Mouse (Mus musculus): ENCODE data around the gene 1810024B03Rik. TPM values are rescaled to one million over a fixed set of nuclear protein-coding genes. Genes with fewer than 3 reads are reported as not detected.

Gene 1810024B03Rik
- total RNA-seq, 2 experiments from 2014 or later = 0.66 to 0.94 TPM

DNA sequence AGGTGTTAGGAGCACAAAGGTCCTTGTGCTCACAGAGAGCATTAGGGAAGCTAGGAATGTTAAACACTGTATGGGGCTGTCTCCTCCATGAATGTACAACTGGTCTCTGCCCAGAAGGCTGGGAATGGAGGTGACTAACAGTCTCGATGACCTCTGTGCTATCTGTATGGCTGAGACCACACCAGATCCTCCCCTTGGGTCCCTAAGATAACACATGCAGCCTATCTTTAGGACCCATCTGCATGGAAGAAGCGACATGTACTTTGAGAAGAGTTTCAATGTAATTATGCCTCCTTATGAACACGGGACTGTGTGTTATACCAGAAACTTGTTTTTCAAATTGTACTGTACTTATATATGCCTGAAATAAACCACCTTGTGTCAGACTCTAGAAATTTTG, 62.4 kb downstream of the 1810024B03Rik start:
- no peak for TF ChIP-seq CTCF (IDR thresholded peaks at IDR 0.05)
- DNase-seq (ENCODE audit: extremely low spot score in 1 of 2, low spot score in 2 of 2) = no peak
- H3K27ac ChIP-seq = no peak overlapping the region
- intact Hi-C loops (cut with DNase I) = no loop called here
- no peak overlapping the region for H3K4me3 ChIP-seq

DNA sequence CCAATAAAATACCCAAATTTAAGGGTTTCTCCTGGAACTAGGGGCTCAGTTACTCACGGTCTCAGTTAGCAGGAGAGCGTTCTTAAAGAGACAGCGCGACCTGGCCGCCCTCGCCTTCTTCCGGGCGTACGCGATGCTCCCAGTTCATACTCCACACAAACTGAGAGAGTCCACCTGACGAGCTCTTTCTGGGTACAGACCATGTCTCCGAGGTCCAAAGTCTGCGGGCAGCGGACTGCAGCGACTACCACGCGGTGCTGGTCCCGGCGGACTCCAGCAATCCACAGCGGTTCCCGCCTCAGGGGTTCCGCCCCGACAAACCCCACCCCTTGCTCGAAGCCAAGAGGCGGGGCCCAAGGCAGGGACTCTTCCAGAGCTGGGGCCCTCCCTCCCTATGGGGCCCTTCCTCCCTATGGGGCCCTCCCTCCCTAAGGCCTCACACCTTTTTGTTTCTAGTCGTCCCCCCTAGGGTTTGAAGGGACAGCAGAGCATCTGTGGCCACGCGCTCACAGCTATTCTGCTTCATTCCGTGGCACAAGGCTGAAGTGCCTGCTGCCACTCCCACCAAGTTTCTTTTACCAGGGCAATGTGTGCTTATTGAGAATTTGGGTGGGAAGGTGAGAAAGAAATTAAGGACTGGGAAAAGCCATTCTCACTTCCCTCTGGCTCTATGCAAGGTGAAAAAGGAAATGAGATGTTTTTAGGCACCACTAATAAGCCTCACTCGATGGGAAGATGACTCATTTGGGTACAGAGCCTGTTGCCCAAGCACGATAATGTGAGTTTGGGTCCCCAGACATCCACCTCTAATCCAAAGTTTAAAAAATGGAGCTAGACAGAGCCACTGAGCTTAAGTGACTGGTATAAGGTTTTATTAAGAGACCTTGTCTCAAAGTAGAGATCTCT, 64.7 kb downstream of the 1810024B03Rik start, which contains the start of gene Itpripl1:
Gene Itpripl1, minus strand, starts transcription at position 285 of the 906 bp plus-strand sequence.
- peak; percentile 24 to 38 for DNase-seq (ENCODE audit: extremely low spot score in 1 of 2, low spot score in 2 of 2)
- no peak within 1 kb of the TSS for H3K27ac ChIP-seq
- TF ChIP-seq CTCF (IDR thresholded peaks at IDR 0.05) = no peak
- H3K4me3 ChIP-seq = peak within 1 kb of the TSS; percentile 63
- intact Hi-C loops (cut with DNase I) = no loop called here

DNA sequence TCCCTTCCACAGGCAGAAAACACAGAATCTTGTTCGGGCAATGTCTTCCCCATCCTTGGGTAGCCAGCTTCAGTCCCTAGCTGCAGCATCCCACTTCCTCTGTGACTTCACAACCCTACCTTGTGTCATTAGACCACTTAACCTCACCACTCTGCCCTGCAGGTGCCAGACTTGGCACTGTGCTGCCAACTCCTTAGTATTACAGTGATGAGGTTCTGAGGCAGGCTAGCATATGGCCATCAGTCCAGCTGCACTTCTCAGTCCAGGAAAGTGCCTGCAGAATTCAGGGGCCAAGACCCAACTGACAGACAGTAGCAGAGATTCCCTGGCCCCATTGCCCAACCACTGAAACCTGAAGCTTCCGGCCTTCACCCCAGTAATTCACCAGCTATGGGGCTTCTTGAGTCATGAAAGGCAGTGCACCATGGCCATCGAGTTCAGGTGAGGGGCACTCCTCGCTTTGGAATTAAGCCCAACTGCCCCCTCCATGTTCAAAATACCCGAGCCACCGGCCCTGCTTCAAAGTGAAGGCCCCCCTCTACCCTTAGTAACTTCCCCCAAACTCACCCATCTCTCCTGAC, 65.4 kb downstream of the 1810024B03Rik start:
- DNase-seq (ENCODE audit: extremely low spot score in 1 of 2, low spot score in 2 of 2) = no peak
- intact Hi-C loops (cut with DNase I) = no loop called here
- peak overlapping the region; percentile 63 for H3K4me3 ChIP-seq
- TF ChIP-seq CTCF (IDR thresholded peaks at IDR 0.05) = no peak
- H3K27ac ChIP-seq = no peak overlapping the region

DNA sequence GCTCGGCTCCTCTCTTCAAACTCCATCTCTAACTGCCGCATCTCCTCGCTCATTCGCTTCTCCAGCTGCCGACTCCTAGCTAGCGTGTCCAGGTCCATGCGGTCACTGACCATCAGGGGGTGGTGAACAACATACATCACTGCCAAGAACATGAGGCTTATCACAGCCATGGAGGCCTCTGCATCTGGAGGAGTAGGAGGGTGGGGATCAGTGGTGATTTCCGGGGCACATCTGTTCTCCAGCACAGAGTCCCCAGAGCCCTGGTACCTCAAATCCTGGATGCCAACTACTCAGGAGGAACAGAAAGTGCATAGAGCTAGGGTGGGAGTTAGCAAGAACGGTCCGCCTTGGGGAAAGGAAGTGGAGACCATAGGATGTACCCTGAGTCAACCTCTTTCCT, 66.0 kb downstream of the 1810024B03Rik start:
- intact Hi-C loops (cut with DNase I) = no loop called here
- Histone ChIP-seq H3K4me3 (no peak overlapping the region), H3K27ac (no peak overlapping the region)
- DNase-seq (ENCODE audit: extremely low spot score in 1 of 2, low spot score in 2 of 2) = no peak
- no peak for TF ChIP-seq CTCF (IDR thresholded peaks at IDR 0.05)

DNA sequence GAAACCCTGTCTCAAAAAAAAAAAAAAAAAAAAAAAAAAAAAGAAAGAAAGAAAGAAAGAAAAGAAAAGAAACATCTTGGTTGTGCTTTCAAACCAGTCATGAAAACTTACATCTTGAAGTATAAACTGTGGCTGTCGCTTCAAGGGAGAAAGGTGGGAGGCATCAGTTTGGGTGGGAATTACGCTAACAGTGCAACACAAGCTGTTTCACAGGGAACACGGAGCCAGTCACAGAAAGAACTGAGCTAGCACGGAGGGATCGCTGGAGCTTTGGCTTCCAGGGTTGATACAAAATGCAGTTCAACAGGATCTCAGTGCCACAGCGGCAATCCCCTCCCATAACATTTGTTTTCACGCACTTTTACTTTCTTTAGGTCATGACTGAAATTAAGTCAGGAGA, 68.1 kb downstream of the 1810024B03Rik start:
- H3K4me3 ChIP-seq = no peak overlapping the region
- DNase-seq (ENCODE audit: extremely low spot score in 1 of 2, low spot score in 2 of 2) = no peak
- intact Hi-C loops (cut with DNase I) = no loop called here
- no peak overlapping the region for H3K27ac ChIP-seq
- no peak for TF ChIP-seq CTCF (IDR thresholded peaks at IDR 0.05)

DNA sequence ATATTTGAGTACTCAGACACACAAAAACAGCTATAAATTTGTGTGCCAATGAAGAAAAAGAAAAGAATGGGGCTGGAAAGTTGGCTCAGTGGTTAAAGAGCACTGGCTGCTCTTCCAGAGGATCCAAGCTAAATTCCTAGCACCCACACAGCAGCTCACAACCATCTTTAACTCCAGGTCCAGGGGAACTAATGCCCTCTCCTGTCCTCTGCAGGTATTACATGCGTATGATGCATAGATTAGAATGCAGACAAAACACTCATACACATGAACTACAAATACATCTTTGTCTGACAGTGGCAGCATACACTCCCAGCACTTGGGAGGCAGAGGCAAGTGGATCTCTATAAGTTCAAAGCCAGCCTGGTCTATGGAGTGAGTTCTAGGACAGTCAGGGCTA, 68.5 kb downstream of the 1810024B03Rik start:
- Histone ChIP-seq H3K4me3 (no peak overlapping the region), H3K27ac (no peak overlapping the region)
- TF ChIP-seq CTCF (IDR thresholded peaks at IDR 0.05) = peak; percentile 6; the same call in 1 of the 2 replicates
- intact Hi-C loops (cut with DNase I) = no loop called here
- no peak for DNase-seq (ENCODE audit: extremely low spot score in 1 of 2, low spot score in 2 of 2)

DNA sequence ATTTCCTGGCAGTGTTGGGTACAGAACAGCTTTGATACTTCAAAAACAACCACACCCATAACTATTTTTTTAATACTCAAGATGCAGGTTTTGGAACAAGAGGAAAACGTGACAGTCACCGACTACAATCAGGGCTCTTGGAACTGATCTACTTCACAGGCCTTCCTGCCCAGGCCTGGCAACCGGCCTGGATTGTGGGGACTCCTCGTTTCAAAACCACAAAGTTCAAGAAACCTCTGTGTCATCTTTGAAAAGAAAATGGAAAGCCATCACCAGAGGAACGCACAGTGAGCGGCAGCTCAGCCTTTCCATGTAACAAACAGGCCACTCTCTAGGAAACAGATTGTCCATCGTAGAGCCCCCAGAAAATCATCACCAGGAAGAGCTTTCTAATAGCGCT, 69.0 kb downstream of the 1810024B03Rik start:
- intact Hi-C loops (cut with DNase I) = no loop called here
- DNase-seq (ENCODE audit: extremely low spot score in 1 of 2, low spot score in 2 of 2) = no peak
- no peak overlapping the region for H3K4me3 ChIP-seq
- no peak for TF ChIP-seq CTCF (IDR thresholded peaks at IDR 0.05)
- H3K27ac ChIP-seq = no peak overlapping the region

DNA sequence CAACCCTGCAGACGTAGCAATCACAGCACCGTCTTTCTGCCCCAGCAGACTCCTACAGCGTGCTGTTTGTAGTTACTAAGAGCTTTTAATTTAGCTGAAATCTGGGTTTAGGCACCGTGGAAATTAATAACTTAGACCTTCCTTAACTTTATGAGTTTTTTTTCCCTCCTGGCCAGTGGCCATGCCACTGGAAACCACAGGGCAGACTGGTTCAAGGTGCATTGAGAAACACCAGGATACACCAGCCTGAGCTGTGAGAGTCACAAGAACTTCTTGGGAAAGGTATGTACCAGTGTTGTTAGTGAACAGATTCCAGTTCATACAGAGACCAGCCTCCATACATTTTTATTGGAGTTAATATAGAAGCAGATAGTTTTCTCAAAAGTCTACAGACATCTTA, 69.6 kb downstream of the 1810024B03Rik start:
- intact Hi-C loops (cut with DNase I) = no loop called here
- H3K4me3 ChIP-seq = no peak overlapping the region
- DNase-seq (ENCODE audit: extremely low spot score in 1 of 2, low spot score in 2 of 2) = no peak
- no peak for TF ChIP-seq CTCF (IDR thresholded peaks at IDR 0.05)
- H3K27ac ChIP-seq = no peak overlapping the region

DNA sequence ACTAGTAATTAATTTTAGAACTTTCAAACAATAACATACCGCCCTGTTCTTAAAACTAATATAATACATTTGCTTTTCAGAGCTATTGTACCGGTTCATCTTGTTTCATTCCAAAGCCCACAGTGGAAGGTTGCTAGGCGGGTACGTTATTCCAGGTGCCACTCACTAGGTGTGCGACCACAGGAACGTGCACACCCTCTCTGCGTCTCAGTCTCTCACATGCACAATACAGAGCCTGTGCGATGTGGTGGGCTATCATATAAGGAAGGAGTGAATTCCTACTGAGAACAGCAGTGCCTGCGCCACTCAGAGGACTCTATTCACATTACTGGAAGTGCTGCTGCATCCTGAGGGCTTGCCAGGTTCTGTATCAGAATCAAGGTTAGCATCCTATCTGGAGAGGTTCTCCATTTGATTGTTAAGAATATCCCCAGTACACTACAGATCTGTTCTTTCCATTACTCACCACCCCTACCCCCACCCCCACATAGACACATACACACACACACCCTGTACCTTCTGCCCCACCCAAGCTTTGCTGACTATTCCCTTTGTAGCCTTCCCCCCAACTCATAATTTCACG, 70.2 kb downstream of the 1810024B03Rik start:
- H3K27ac ChIP-seq = no peak overlapping the region
- DNase-seq (ENCODE audit: extremely low spot score in 1 of 2, low spot score in 2 of 2) = no peak
- H3K4me3 ChIP-seq = no peak overlapping the region
- TF ChIP-seq CTCF (IDR thresholded peaks at IDR 0.05) = no peak
- intact Hi-C loops (cut with DNase I) = no loop called here

DNA sequence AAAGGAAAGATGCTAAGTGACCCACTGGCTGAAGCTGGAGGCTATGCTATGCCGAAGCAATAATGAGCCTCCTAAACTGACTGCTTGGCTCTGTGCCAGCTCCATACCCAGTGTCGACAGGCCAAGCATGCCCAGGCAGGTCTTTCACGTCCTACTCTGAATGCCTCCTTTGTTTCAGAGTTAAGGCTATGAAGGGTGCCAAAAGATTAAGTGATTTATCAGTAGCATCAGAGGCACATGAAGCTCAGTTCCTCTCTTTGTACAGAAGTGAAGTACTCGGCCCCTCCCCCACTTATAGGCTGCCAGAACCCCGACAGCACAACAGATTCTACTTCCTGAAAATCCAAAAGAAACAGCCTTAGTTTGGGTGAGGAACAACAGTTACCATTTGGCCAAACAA, 71.1 kb downstream of the 1810024B03Rik start:
- intact Hi-C loops (cut with DNase I) = no loop called here
- DNase-seq (ENCODE audit: extremely low spot score in 1 of 2, low spot score in 2 of 2) = no peak
- TF ChIP-seq CTCF (IDR thresholded peaks at IDR 0.05) = no peak
- H3K27ac ChIP-seq = peak overlapping the region; percentile 19; the same call in 1 of the 2 replicates
- H3K4me3 ChIP-seq = no peak overlapping the region

Other genes with a start within 250 kb of the 1810024B03Rik start
- 10 to 100 TPM; 11.9 to 14.1 TPM for gene Ap4e1, start 199.6 kb downstream of the 1810024B03Rik start, total RNA-seq (2021)
- 10 to 100 TPM; 25.2 to 27.7 TPM for gene Blvra, start 137.6 kb downstream of the 1810024B03Rik start, total RNA-seq (2021)
- 1 to 10 TPM; 1.1 to 1.6 TPM for gene Ncaph, start 74.3 kb downstream of the 1810024B03Rik start, total RNA-seq (2021)
- gene Itpripl1, start 64.8 kb downstream of the 1810024B03Rik start, total RNA-seq (2021) = 1 to 10 TPM; 2.6 to 2.9 TPM
- gene Snrnp200, start 106 bp upstream of the 1810024B03Rik start, total RNA-seq (2021) = 10 to 100 TPM; 87.1 to 94.9 TPM
- 10 to 100 TPM; 72.6 to 75.7 TPM for gene Ciao1, start 39.5 kb upstream of the 1810024B03Rik start, total RNA-seq (2021)
- 10 to 100 TPM; 75.5 to 76.9 TPM for gene Tmem127, start 39.6 kb upstream of the 1810024B03Rik start, total RNA-seq (2021)
- 100 to 1,000 TPM in 1 of 2 experiments, 10 to 100 TPM in 1; 98.6 to 114 TPM for gene Stard7, start 61.9 kb upstream of the 1810024B03Rik start, total RNA-seq (2021)
- gene Dusp2, start 127.9 kb upstream of the 1810024B03Rik start, total RNA-seq (2021) = 1 to 10 TPM; 2.4 to 3.5 TPM
- gene Astl, start 130.4 kb upstream of the 1810024B03Rik start, total RNA-seq (2021) = not detected
- gene Adra2b, start 154.9 kb upstream of the 1810024B03Rik start, total RNA-seq (2021) = under 1 TPM; 0.32 to 0.54 TPM
- gene Gpat2, start 216.9 kb upstream of the 1810024B03Rik start, total RNA-seq (2021) = under 1 TPM; 0.29 to 0.37 TPM
- 10 to 100 TPM; 15.9 to 20.5 TPM for gene Fahd2a, start 236.3 kb upstream of the 1810024B03Rik start, total RNA-seq (2021)

Measured in left cerebral cortex, adult 2 months (tissue).